Mouse (Mus musculus): Measurements from ENCODE around the gene P3h1.

- TF ChIP-seq CTCF (IDR thresholded peaks at IDR 0.05; ENCODE audit: borderline replicate concordance, insufficient read depth, low read length) (no peak), POLR2A (IDR thresholded peaks at IDR 0.05; ENCODE audit: low read depth, low read length) (no peak)
Observed at GRCm38 (mm10) chr4:119216667-119217066, 16.0 kb upstream of the P3h1 start.
